Mouse (Mus musculus): ENCODE data around the gene Zcwpw1. TPM values are rescaled to one million over a fixed set of nuclear protein-coding genes. Genes with fewer than 3 reads are reported as not detected.
A peak's percentile ranks its signal among the peaks of the same experiment; 100 is the strongest.

The Zcwpw1 gene
- polyA plus RNA-seq (2011; ENCODE audit: insufficient read length, low read depth, missing spikeins): 3.5 and 7.1 TPM in 2 replicates

- Histone ChIP-seq H3K4me3 (ENCODE audit: insufficient read depth, low read length) (peak within 1 kb of the TSS; percentile 71), H3K27ac (ENCODE audit: insufficient read depth, low read length) (peak within 1 kb of the TSS; percentile 84), H3K4me1 (ENCODE audit: control insufficient read depth, insufficient read depth, low read length) (peaks cover 4% of the 10 kb centered on the region; the same call in 1 of the 2 replicates)
- TF ChIP-seq POLR2A (IDR thresholded peaks at IDR 0.05; ENCODE audit: low read depth, low read length) (peak; percentile 73), CTCF (IDR thresholded peaks at IDR 0.05; ENCODE audit: borderline replicate concordance, insufficient read depth, low read length) (peak; percentile 74; the same call in 1 of the 2 replicates)
Measured at GRCm38 (mm10) chr5:137787151-137787928, at the start of gene Zcwpw1, which contains the start of gene Mepce. TSS of gene Zcwpw1 (plus strand) at chr5:137787798. TSS of gene Mepce (minus strand) at chr5:137787655.

DNA sequence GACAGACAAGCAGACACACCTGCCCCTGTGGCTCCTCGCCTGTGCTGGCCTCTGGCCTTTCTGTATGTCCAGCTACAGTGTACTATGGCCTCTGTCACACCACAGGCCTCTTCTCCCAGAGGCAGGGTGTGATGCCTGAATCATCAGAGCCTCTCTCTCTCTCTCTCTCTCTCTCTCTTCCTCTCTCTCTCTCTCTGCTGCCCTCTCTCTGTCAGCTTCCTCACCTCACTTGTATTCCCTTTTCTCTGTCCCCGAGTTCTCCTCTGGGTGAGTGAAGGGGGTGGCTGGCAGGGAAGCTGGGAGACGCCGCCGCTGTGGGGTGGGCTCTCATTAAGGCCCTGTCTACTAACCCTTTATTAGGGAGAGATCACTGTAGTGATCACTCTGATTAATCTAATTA, 49.1 kb upstream of the Zcwpw1 start:
- TF ChIP-seq CTCF (IDR thresholded peaks at IDR 0.05; ENCODE audit: borderline replicate concordance, insufficient read depth, low read length): no peak
- no peak overlapping the region; the same call in 1 of the 2 replicates for H3K27ac ChIP-seq (ENCODE audit: insufficient read depth, low read length)
- peaks cover 11% of the 10 kb centered on the region for H3K4me1 ChIP-seq (ENCODE audit: control insufficient read depth, insufficient read depth, low read length)

GRCm38 (mm10) chr5:137739471-137739870, 48.1 kb upstream of the Zcwpw1 start:
- H3K4me1 ChIP-seq (ENCODE audit: control insufficient read depth, insufficient read depth, low read length): peaks cover 11% of the 10 kb centered on the region
- no peak overlapping the region for H3K4me3 ChIP-seq (ENCODE audit: insufficient read depth, low read length)
- H3K27ac ChIP-seq (ENCODE audit: insufficient read depth, low read length): no peak overlapping the region
- TF ChIP-seq CTCF (IDR thresholded peaks at IDR 0.05; ENCODE audit: borderline replicate concordance, insufficient read depth, low read length) (no peak), POLR2A (IDR thresholded peaks at IDR 0.05; ENCODE audit: low read depth, low read length) (no peak)

More for the DNA sequence above, 49.1 kb upstream of the Zcwpw1 start:
- no peak overlapping the region for H3K4me3 ChIP-seq (ENCODE audit: insufficient read depth, low read length)

GRCm38 (mm10) chr5:137740506-137740905, 47.1 kb upstream of the Zcwpw1 start:
- peaks cover 11% of the 10 kb centered on the region for H3K4me1 ChIP-seq (ENCODE audit: control insufficient read depth, insufficient read depth, low read length)
- no peak overlapping the region for H3K27ac ChIP-seq (ENCODE audit: insufficient read depth, low read length)
- TF ChIP-seq POLR2A (IDR thresholded peaks at IDR 0.05; ENCODE audit: low read depth, low read length) (no peak), CTCF (IDR thresholded peaks at IDR 0.05; ENCODE audit: borderline replicate concordance, insufficient read depth, low read length) (no peak)
- peak overlapping the region; percentile 84 for H3K4me3 ChIP-seq (ENCODE audit: insufficient read depth, low read length)

DNA sequence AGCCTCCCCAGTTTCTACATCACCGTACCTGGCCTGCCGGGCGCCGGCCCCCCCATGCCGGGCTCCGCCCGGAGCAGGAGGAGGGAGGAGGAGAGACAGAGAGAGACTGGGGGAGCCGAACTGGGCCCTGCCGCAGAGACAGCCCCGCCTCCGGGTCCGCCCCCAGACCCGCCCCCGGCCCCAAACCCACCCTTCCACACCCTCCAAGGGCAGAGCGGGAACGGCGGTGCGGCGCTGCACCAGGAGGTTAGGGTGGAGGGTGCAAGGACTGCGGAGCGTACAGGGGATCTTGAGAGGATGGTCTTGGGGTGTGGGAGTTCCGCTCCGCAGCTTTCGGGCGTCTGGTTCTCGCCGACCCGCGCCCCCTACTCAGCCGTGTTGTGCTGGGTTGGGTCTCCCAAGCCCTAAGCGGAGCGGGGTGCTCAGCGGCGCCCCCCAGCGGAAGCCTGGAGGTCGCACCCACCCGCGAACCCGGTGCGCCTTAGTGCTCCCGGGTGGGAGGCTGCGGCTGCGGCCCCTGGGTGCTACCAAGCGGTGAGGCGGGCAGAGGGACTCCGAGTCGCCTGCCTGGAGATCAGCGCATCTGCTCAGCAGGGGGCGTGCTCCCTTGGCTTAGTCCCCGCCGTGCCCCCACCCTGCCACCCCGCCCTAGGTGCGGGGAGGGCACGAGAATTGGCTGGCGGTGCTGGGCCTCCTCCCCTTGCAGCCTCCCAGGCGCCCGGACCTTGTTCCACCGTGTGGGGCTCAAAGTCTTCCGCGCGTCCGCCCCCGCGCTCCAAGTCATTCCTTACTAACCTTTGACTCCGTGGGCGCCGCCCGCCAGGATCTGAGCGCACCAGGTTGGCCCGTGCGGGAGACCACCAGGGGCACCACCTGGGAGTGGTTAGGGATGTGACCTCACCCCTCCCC, 46.3 kb upstream of the Zcwpw1 start, which contains the start of gene Nyap1:
Gene Nyap1 (minus strand): TSS at position 585 of the 909 bp plus-strand sequence.
- Histone ChIP-seq H3K4me3 (ENCODE audit: insufficient read depth, low read length) (peak within 1 kb of the TSS; percentile 84), H3K4me1 (ENCODE audit: control insufficient read depth, insufficient read depth, low read length) (peaks cover 11% of the 10 kb centered on the region), H3K27ac (ENCODE audit: insufficient read depth, low read length) (no peak within 1 kb of the TSS)
- no peak; the same call in none of the 2 replicates for TF ChIP-seq CTCF (IDR thresholded peaks at IDR 0.05; ENCODE audit: borderline replicate concordance, insufficient read depth, low read length)
- TF ChIP-seq POLR2A (IDR thresholded peaks at IDR 0.05; ENCODE audit: low read depth, low read length): peak; percentile 87

DNA sequence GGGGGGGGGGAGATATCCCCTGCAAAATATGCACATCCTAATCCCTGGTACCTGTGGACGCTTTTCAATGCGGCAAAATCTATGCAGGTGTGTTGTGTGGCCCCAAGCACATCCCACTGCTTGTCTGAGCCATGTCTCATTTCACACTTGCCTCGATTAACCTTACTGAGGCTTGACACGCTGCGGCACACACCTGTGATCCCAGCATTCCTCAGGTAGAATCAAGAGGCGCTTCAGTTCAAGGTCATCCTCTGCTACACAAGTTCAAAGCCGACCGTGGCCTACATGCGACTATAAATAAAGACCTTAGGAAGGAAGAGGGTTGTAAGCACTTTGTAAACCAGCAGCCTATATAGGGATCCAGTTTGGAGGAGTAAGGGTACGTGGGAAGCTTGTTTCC, 45.5 kb upstream of the Zcwpw1 start:
- Histone ChIP-seq H3K4me1 (ENCODE audit: control insufficient read depth, insufficient read depth, low read length) (peaks cover 11% of the 10 kb centered on the region), H3K4me3 (ENCODE audit: insufficient read depth, low read length) (no peak overlapping the region), H3K27ac (ENCODE audit: insufficient read depth, low read length) (no peak overlapping the region)
- no peak for TF ChIP-seq CTCF (IDR thresholded peaks at IDR 0.05; ENCODE audit: borderline replicate concordance, insufficient read depth, low read length)
- no peak for TF ChIP-seq POLR2A (IDR thresholded peaks at IDR 0.05; ENCODE audit: low read depth, low read length)

DNA sequence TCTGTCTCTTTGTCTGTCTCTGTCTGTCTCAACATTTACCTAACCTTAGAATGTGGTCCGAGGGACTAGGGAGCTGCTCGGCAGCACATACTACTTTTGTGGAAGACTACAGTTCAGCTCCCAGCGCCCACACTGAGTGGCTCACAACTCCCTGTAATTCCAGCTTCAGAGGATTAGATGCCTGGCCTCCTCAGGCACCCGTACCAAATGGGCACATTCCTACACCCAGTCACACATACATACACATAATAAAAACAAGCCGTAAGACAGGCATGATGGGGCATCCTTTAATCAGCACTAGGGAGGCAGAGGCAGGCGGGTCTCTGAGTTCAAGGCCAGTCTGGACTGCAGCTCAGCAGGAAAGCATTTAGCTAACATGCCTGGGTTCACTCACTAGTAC, 44.8 kb upstream of the Zcwpw1 start:
- H3K4me1 ChIP-seq (ENCODE audit: control insufficient read depth, insufficient read depth, low read length): peaks cover 11% of the 10 kb centered on the region
- TF ChIP-seq POLR2A (IDR thresholded peaks at IDR 0.05; ENCODE audit: low read depth, low read length) (no peak), CTCF (IDR thresholded peaks at IDR 0.05; ENCODE audit: borderline replicate concordance, insufficient read depth, low read length) (no peak)
- no peak overlapping the region for H3K4me3 ChIP-seq (ENCODE audit: insufficient read depth, low read length)
- H3K27ac ChIP-seq (ENCODE audit: insufficient read depth, low read length): no peak overlapping the region

GRCm38 (mm10) chr5:137744197-137744596, 43.4 kb upstream of the Zcwpw1 start:
- Histone ChIP-seq H3K4me1 (ENCODE audit: control insufficient read depth, insufficient read depth, low read length) (0 out of 2 replicates have a peak, but pooled peaks cover 8% of the 10 kb centered on the region), H3K4me3 (ENCODE audit: insufficient read depth, low read length) (no peak overlapping the region), H3K27ac (ENCODE audit: insufficient read depth, low read length) (no peak overlapping the region)
- TF ChIP-seq POLR2A (IDR thresholded peaks at IDR 0.05; ENCODE audit: low read depth, low read length) (no peak), CTCF (IDR thresholded peaks at IDR 0.05; ENCODE audit: borderline replicate concordance, insufficient read depth, low read length) (no peak)

Data from embryonic fibroblast, embryonic 13.5 days (primary cell).